9 mouse cellular contexts compared by ENCODE assay signal in genomic region chr13:42757654-42758400, GRCm38 (mm10).
DNase-seq lines count a peak whose midpoint lies in the region; ATAC-seq and TF ChIP-seq lines count a peak whose summit lies in the region.
"Had no signal": no experiment of that assay in that cellular context is flagged by ENCODE, and none has a peak within 500 bp of the region (broad histone marks: within the 10 kb centered on the region; RNA-seq: fewer than 3 reads in every experiment).

No protein-coding gene starts in this region.

- H3K36me3 ChIP-seq in midbrain, embryonic 11.5 days (ENCODE audit: control insufficient read depth, insufficient read depth, low read length), result no peaks in the 10 kb centered on the region
- no peaks in the 10 kb centered on the region for H3K36me3 ChIP-seq in midbrain, embryonic 10.5 days
- no peaks in the 10 kb centered on the region for H3K36me3 ChIP-seq in hindbrain, embryonic 14.5 days (replicated peaks; ENCODE audit: control insufficient read depth, insufficient read depth)
- H3K36me3 ChIP-seq in stomach, postnatal 0 days (ENCODE audit: control insufficient read depth, insufficient read depth, low read length), result no peaks in the 10 kb centered on the region

- no peak overlapping the region; the same call in 1 of the 2 replicates for H3K9ac ChIP-seq in midbrain, embryonic 11.5 days (ENCODE audit: low read length)
- no peak overlapping the region for H3K9ac ChIP-seq in hindbrain, embryonic 14.5 days
- H3K9ac ChIP-seq in stomach, postnatal 0 days (ENCODE audit: low read length), result no peak overlapping the region

- H3K4me2 ChIP-seq in midbrain, embryonic 11.5 days, result no peak overlapping the region
- 0 out of 2 replicates have a peak overlapping the region, but pooled peaks have one; percentile 1 for H3K4me2 ChIP-seq in hindbrain, embryonic 14.5 days (replicated peaks)
- H3K4me2 ChIP-seq in stomach, postnatal 0 days (replicated peaks; ENCODE audit: low read depth), result no peak overlapping the region

- no peaks in the 10 kb centered on the region for H3K27me3 ChIP-seq in midbrain, embryonic 11.5 days (ENCODE audit: control insufficient read depth, insufficient read depth, low read length)
- no peaks in the 10 kb centered on the region for H3K27me3 ChIP-seq in midbrain, embryonic 10.5 days (ENCODE audit: low read depth, poor library complexity, severe bottlenecking)
- no peaks in the 10 kb centered on the region for H3K27me3 ChIP-seq in hindbrain, embryonic 14.5 days (ENCODE audit: control insufficient read depth, insufficient read depth, low read length)
- H3K27me3 ChIP-seq in stomach, postnatal 0 days (ENCODE audit: control insufficient read depth, insufficient read depth, low read length), result no peaks in the 10 kb centered on the region

- 28% methylated on average over 11 of the region's 11 CpGs for WGBS in midbrain, embryonic 11.5 days
- 36% methylated on average over 11 of the region's 11 CpGs for WGBS in midbrain, embryonic 10.5 days
- 21% methylated on average over 11 of the region's 11 CpGs for WGBS in hindbrain, embryonic 14.5 days
- WGBS in stomach, postnatal 0 days, result 49% methylated on average over 11 of the region's 11 CpGs

- H3K27ac ChIP-seq in midbrain, embryonic 11.5 days (ENCODE audit: low read depth, low read length), result no peak overlapping the region
- H3K27ac ChIP-seq in midbrain, embryonic 10.5 days (replicated peaks), result no peak overlapping the region
- no peak overlapping the region for H3K27ac ChIP-seq in hindbrain, embryonic 14.5 days
- H3K27ac ChIP-seq in layer of hippocampus, adult 2 months, result peak overlapping the region; percentile 53
- no peak overlapping the region for H3K27ac ChIP-seq in stomach, postnatal 0 days (replicated peaks)
- H3K27ac ChIP-seq: heart, adult 2 months had no signal

- TF ChIP-seq CTCF in layer of hippocampus, adult 2 months (conservative IDR thresholded peaks at IDR 0.05), result no peak
- no peak for TF ChIP-seq CTCF in stomach, postnatal 0 days (IDR thresholded peaks at IDR 0.05; ENCODE audit: low read depth)

- H3K9me3 ChIP-seq in midbrain, embryonic 11.5 days (ENCODE audit: control insufficient read depth, low read length), result no peaks in the 10 kb centered on the region
- no peaks in the 10 kb centered on the region for H3K9me3 ChIP-seq in midbrain, embryonic 10.5 days (replicated peaks)
- H3K9me3 ChIP-seq in hindbrain, embryonic 14.5 days (ENCODE audit: control insufficient read depth, low read length), result no peaks in the 10 kb centered on the region
- no peaks in the 10 kb centered on the region for H3K9me3 ChIP-seq in stomach, postnatal 0 days (ENCODE audit: control insufficient read depth, low read length)

- no peak overlapping the region for H3K4me3 ChIP-seq in midbrain, embryonic 11.5 days (ENCODE audit: low read depth, low read length)
- H3K4me3 ChIP-seq in midbrain, embryonic 10.5 days, result no peak overlapping the region
- H3K4me3 ChIP-seq in hindbrain, embryonic 14.5 days (replicated peaks; ENCODE audit: low read length), result no peak overlapping the region
- no peak overlapping the region for H3K4me3 ChIP-seq in layer of hippocampus, adult 2 months
- H3K4me3 ChIP-seq in stomach, postnatal 0 days (ENCODE audit: low read depth, low read length), result no peak overlapping the region
- H3K4me3 ChIP-seq: heart, adult 2 months had no signal

- peak; percentile 64 for DNase-seq in midbrain, embryonic 11.5 days (ENCODE audit: low spot score, missing footprints)
- no peak for DNase-seq in midbrain, embryonic 10.5 days (ENCODE audit: low spot score)
- no peak for DNase-seq in hindbrain, embryonic 14.5 days (ENCODE audit: low spot score)
- peak; percentile 29 to 50 for DNase-seq in layer of hippocampus, adult 2 months (ENCODE audit: low spot score in 2 of 2)
- DNase-seq in right cerebral cortex, postnatal 10 days (ENCODE audit: low spot score in 2 of 2), result peak; percentile 59 to 74
- DNase-seq in adrenal gland, postnatal 25 days, result no peak
- DNase-seq in MN1 (ENCODE audit: low spot score), result no peak
- no peak for DNase-seq in stomach, postnatal 0 days (ENCODE audit: low spot score)
- DNase-seq: heart, adult 2 months had no signal

- no peak for TF ChIP-seq EP300 in stomach, postnatal 0 days (optimal IDR thresholded peaks at IDR 0.05)

- ATAC-seq in midbrain, embryonic 11.5 days (ENCODE audit: low FRiP score), result no peak
- ATAC-seq in hindbrain, embryonic 14.5 days (ENCODE audit: low FRiP score), result peak; percentile 53; the same call in 1 of the 2 replicates
- ATAC-seq in stomach, postnatal 0 days (ENCODE audit: low FRiP score, low TSS enrichment), result no peak

- H3K4me1 ChIP-seq in midbrain, embryonic 11.5 days (ENCODE audit: control insufficient read depth, insufficient read depth, low read length), result peaks cover 4% of the 10 kb centered on the region
- peaks cover 9% of the 10 kb centered on the region for H3K4me1 ChIP-seq in midbrain, embryonic 10.5 days
- H3K4me1 ChIP-seq in hindbrain, embryonic 14.5 days (replicated peaks; ENCODE audit: control insufficient read depth, insufficient read depth, low read length), result peaks cover 23% of the 10 kb centered on the region
- H3K4me1 ChIP-seq in stomach, postnatal 0 days (replicated peaks; ENCODE audit: control insufficient read depth, insufficient read depth), result no peaks in the 10 kb centered on the region

Comparison
In these comparisons a context has a peak if more than half of its experiments do, and no peak if none do; other contexts are left out.
1. DNase-seq: peak in midbrain, embryonic 11.5 days (single experiment), layer of hippocampus, adult 2 months (2 of 2) and right cerebral cortex, postnatal 10 days (2 of 2); none in midbrain, embryonic 10.5 days (single experiment), hindbrain, embryonic 14.5 days (single experiment), adrenal gland, postnatal 25 days (single experiment), MN1 (single experiment) and stomach, postnatal 0 days (single experiment).